Mouse (Mus musculus) naive thymus-derived CD4-positive, alpha-beta T cell, adult 5 months (primary cell): ENCODE data around the gene Arhgap28. TPM values are rescaled to one million over a fixed set of nuclear protein-coding genes. Genes with fewer than 3 reads are reported as not detected.

Source experiments
- polyA plus RNA-seq: library from polyadenylated mRNA; unstranded; fragments of 100-300 nt; shearing (Covaris generic); gene quantifications from one replicate; pipeline ENCODE4 v1.2.1, GENCODE M21; 2017

Gene Arhgap28
- not detected for polyA plus RNA-seq

GRCm38 (mm10) chr17:68003741-68004560 is at the start of gene Arhgap28:
Gene Arhgap28, minus strand, starts transcription at chr17:68004120.

